Mouse (Mus musculus) spleen, postnatal 36 days (tissue): ENCODE measurements at regions not wholly inside any gene's neighbourhood (a gene's known extent, or its start where the extent isn't known, plus 50 kb on each side); places are given as distances from the start of the nearest gene placed in this dataset.

ENCODE experiments used
- DNase-seq, 2 experiments: peaks; one replicate each; pipeline ENCODE4 v3.0.0; 2022; ENCODE audit warnings: low spot score in 2 of 2, mixed read lengths in 1 of 2

- no peak for DNase-seq
These were observed 180.8 kb upstream of the Mkln1 start for GRCm38 (mm10) chr6:31217641-31218138.

- peak; percentile 76 to 82 for DNase-seq
These were observed 180.3 kb upstream of the Mkln1 start for GRCm38 (mm10) chr6:31218139-31218750.

DNA sequence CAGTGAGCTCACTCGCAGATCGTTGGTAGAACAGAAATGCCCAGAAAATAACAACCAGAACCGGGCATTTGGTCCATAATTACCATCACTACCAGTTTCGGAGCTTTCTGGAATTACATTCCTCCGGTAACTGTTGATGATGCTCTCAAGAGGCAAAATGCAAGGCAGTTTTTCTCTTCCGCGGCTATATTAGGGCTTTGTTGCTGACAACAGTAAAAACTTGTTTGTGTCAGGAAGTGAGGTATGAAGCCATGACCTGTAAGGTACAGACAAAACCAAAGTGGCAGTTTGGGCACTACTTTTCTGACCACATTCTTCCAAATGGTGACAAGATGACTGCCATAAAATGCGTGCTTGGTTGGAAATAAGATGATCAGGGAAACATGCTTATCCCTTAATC is 179.7 kb upstream of the Mkln1 start:
- no peak for DNase-seq

GRCm38 (mm10) chr6:31219736-31220135 is 178.8 kb upstream of the Mkln1 start:
- DNase-seq: no peak

DNA sequence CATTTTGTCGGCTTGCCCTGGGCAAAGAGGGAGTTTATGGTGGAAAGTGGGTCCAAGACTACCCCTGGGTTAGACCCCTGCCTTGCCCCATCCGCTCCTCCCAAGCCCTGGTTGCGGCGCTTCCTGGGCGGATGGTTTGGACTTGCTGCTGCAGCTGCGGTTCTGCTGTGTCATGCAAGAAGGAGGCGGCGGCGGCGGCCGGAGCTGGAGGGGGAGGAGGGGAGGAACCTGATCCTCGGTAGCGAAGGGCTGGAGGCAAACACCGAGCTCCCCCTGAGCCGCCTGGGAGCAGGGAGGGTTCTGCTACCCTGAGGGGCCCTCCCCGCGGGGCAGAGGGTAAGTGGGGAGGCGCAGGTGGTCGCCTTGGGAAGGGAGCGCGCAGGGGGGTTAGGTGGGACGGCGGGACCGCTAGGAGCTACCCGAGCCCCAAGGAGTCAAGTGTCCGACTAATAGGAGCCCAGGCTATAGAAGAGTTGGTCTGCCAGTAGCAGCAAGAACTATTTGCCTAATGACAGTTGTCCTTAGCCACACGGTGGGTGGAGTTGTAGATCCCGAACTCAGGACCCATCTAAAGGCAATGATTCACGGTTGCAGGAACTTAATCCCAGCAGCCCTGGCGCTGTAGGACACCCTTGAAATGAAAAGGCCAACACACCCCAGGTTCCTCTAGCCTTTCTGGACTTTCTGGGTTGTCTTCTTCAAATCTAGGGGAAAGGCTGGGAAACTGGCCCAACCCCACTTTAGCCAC is 178.2 kb upstream of the Mkln1 start:
- DNase-seq: peak; percentile 42 to 44

- DNase-seq: peak; percentile 47 to 48
These were observed 177.0 kb upstream of the Mkln1 start for GRCm38 (mm10) chr6:31221490-31221889.

DNA sequence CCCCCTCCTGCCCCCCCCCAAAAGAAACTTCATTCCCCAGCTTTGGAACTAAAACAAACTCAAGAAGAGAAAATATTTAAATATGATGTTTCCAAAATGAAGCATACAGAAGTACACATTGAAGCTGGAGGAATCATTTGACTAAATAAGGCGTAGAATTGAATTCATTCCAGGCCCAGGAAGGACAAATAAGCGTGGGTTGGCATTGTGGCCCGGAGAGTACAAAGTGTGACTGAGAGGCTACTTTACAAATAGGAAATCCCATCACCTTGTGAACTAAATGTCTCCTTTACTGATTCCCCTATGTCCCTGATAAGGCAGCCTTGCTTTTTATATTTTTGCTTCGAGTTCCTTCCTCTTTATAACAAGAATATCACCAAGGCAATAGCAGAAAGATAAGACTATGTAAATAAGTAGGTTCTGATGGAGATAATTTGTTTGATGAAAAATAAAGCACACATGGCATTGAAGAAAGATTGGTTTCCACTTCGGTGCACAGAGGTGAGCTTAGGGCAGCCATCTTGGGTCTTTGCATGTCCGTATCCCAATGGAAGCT is 176.4 kb upstream of the Mkln1 start:
- DNase-seq: no peak

- DNase-seq: no peak
These were observed 171.1 kb upstream of the Mkln1 start for GRCm38 (mm10) chr6:31227406-31227805.

- DNase-seq: no peak
These were observed 170.5 kb upstream of the Mkln1 start for GRCm38 (mm10) chr6:31228061-31228460.

GRCm38 (mm10) chr6:31231821-31232220 is 166.7 kb upstream of the Mkln1 start:
- no peak for DNase-seq

DNA sequence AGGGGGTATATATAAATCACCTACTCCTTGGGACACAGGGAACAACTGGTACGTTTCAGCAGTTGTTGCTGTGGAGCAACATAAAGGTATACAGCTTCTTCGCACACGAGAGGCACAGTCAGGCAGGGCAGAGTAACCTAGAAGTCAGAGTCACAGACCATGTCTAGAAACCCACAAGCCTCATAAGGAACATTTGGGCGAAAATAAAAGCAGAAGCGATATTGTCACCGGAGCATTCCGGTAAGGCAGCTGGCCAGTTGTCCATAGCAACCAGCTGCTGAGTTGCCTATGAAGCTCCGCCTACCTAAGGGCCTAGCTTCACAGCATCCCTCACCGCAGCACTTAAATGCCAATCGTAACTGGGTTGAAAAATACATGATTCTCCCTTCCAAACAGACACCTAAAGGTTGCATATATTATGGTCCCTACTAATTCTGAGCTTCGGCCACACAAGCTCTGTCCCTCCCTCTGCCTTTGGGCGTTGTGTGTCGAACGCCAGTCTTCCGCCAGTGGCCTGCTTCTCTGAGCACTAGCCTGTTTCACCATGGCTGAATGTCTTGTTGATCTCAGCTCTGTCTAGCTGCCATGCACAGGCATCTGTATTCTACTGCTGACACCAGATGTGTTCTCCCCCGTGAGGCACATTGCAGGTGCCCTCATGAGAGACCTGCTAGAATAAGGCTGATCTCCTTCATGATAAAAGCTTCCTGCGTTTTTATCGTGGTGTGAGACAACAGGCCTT is 165.1 kb upstream of the Mkln1 start:
- DNase-seq: peak; percentile 81 to 82

- DNase-seq: no peak
These were observed 158.5 kb upstream of the Mkln1 start for GRCm38 (mm10) chr6:31240051-31240450.

DNA sequence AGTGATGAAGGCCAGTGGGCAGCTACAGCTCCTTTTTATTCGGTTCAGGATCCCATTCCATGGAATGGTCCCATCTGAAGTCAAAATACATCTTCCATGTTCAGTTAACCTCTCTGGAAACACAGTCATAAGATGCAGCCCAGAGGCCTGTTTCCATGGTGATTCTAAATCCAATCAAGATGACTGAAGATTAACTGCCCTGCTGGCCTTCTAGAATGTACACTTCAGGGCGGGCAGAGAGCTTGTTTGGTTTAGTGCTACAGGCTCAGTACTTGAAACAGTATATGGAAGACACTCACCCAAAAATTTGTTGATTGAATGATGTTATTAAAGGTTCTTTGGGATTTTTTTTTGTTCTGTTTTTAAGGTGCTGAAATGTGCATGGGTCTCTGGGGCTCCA is 148.0 kb upstream of the Mkln1 start:
- no peak for DNase-seq

DNA sequence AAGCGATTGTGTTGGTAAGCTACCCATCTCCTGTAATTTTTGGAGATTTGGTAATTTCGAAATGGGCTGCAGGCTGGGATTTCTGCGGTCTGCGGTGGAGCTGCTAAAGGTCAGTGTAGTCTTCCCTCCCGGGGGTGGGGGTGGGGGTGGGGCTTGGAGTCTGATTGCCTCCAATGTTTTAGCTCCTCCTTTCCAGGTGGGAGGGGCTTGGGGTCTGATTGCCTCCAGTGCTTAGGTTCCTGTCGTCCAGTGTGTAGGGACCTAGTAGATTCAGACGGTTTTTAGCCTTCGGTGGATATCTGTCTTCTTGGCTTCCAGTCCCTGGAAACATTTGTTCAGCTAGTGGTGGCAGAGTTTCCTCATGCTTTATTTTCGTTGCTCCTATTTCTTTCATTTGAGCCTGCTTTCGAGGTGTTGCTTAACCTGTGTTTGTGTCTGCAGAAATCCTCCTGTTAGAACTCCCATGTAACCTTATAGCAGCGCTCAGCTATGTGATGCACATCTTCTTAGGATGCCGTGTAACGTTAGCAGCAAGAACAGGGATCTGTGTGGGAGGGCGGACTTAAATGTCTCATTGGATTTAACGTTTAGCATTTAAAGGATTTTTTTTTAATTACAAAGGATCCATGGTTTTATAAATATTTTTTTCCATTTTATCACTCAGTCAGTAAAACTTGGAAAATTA is 145.1 kb upstream of the Mkln1 start:
- peak in 1 of 2 experiments; percentile 15 for DNase-seq

DNA sequence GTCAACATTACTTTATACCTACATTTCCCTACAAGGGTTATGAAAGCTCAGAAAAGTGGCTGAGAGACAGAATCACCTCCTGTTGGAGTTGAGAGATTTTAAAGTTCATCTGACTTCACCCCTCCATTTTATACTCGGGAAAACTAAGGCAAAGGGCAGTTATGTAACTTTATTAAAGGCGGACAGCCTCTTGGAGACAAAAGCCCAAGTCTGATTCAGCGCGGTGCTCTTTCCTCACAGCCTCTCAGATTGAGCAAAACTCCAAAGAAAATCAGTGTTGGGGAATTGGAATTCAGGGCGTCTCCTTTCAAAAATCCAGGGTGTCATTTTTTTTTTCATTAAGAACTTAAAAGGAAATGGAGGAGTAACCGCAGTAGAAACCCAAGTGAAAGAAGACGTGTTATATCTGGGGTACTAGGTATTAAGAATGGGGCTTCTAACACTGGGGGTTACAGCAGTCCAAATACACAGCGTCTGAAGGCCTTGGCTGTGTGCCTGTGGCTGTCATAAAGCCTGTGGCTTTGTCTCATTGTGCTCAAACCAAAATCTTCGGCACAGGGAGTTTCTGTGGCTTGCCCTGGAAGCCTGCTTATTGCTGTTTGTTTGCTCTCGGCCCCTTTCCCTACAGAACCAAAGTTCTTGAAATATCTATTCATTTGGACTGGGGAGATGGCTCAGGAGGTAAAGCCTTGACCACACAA is 137.7 kb upstream of the Mkln1 start:
- DNase-seq: no peak

GRCm38 (mm10) chr6:31261797-31262540 is 136.6 kb upstream of the Mkln1 start:
- DNase-seq: no peak

- DNase-seq: no peak
These were observed 135.9 kb upstream of the Mkln1 start for GRCm38 (mm10) chr6:31262651-31263050.

GRCm38 (mm10) chr6:31263821-31264220 is 134.7 kb upstream of the Mkln1 start:
- no peak for DNase-seq

DNA sequence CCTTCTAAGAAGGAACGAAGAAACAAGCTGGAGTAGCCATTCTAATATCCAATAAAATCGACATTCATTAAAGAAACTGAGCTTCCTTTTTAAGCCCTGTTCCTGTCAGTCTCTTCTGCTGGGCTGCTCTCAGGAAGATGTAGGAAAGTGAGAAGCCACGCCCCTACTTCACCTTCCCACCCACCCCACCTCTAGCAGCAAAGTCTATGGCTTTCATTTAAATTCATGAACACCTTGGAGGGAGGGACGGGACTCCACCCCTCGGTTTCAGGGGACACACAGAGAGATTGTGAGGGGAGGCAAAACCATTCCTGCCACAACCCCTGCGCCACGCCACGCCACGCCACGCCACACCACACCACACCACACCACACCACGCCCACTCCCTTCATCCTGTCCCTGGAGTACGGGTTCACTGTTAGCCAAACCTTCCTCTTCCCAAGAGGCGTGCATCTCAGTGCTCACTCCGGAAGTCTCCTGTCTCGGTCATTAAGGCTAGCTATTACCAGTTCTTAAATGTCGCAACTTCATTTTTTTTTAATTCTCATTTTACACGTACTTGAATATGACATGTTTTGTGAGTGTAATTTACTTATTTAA is 132.0 kb upstream of the Mkln1 start:
- DNase-seq: no peak

DNA sequence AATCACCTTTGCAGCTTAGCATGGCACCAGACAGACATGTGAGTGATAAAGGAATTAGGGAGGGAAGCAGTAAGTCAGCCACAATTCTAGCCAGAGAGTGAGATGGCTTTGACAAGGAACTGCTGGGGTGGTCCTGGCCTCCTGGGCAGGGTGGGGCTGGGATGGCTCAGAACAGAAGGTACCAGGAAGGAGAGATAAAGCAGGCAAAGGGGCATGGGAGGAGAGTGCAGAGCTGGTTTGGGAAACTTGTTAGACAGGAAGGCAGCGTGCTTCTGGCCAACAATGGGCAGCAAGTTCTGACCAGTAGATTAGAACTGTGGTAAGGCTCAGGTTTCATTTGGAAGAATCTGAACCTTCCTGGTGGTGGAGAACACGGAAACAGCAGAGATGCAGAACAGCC is 130.5 kb upstream of the Mkln1 start:
- no peak for DNase-seq
